Mouse (Mus musculus): ENCODE results near the gene Fgfr2.

Fgfr2 gene

GRCm38 (mm10) chr7:130648061-130648460 is 2475.1 kb downstream of the Fgfr2 start:
- peak; percentile 10 for DNase-seq (ENCODE audit: low read depth, low spot score)
- Histone ChIP-seq H3K36me3 (ENCODE audit: control insufficient read depth, insufficient read depth, low read length, poor library complexity, severe bottlenecking) (no peaks in the 10 kb centered on the region), H3K27me3 (ENCODE audit: control insufficient read depth, insufficient read depth, low read length, poor library complexity, severe bottlenecking) (no peaks in the 10 kb centered on the region)

- H3K36me3 ChIP-seq (ENCODE audit: control insufficient read depth, insufficient read depth, low read length, poor library complexity, severe bottlenecking): no peaks in the 10 kb centered on the region
- peak; percentile 62 for DNase-seq (ENCODE audit: low read depth, low spot score)
- no peaks in the 10 kb centered on the region for H3K27me3 ChIP-seq (ENCODE audit: control insufficient read depth, insufficient read depth, low read length, poor library complexity, severe bottlenecking)
Observed at GRCm38 (mm10) chr7:130646762-130647139, 2476.4 kb downstream of the Fgfr2 start.

GRCm38 (mm10) chr7:130645994-130646761 is 2477.0 kb downstream of the Fgfr2 start:
- DNase-seq (ENCODE audit: low read depth, low spot score): peak; percentile 26
- Histone ChIP-seq H3K36me3 (ENCODE audit: control insufficient read depth, insufficient read depth, low read length, poor library complexity, severe bottlenecking) (no peaks in the 10 kb centered on the region), H3K27me3 (ENCODE audit: control insufficient read depth, insufficient read depth, low read length, poor library complexity, severe bottlenecking) (no peaks in the 10 kb centered on the region)

- H3K27me3 ChIP-seq (ENCODE audit: control insufficient read depth, insufficient read depth, low read length, poor library complexity, severe bottlenecking): no peaks in the 10 kb centered on the region
- no peaks in the 10 kb centered on the region for H3K36me3 ChIP-seq (ENCODE audit: control insufficient read depth, insufficient read depth, low read length, poor library complexity, severe bottlenecking)
- peak; percentile 13 for DNase-seq (ENCODE audit: low read depth, low spot score)
Observed at GRCm38 (mm10) chr7:130645332-130645993, 2477.7 kb downstream of the Fgfr2 start.

GRCm38 (mm10) chr7:130640681-130641080 is 2482.5 kb downstream of the Fgfr2 start:
- no peaks in the 10 kb centered on the region for H3K36me3 ChIP-seq (ENCODE audit: control insufficient read depth, insufficient read depth, low read length, poor library complexity, severe bottlenecking)
- DNase-seq (ENCODE audit: low read depth, low spot score): no peak
- no peaks in the 10 kb centered on the region for H3K27me3 ChIP-seq (ENCODE audit: control insufficient read depth, insufficient read depth, low read length, poor library complexity, severe bottlenecking)

- Histone ChIP-seq H3K27me3 (ENCODE audit: control insufficient read depth, insufficient read depth, low read length, poor library complexity, severe bottlenecking) (no peaks in the 10 kb centered on the region), H3K36me3 (ENCODE audit: control insufficient read depth, insufficient read depth, low read length, poor library complexity, severe bottlenecking) (no peaks in the 10 kb centered on the region)
- no peak for DNase-seq (ENCODE audit: low read depth, low spot score)
Observed at GRCm38 (mm10) chr7:130637811-130638210, 2485.3 kb downstream of the Fgfr2 start.

GRCm38 (mm10) chr7:130636902-130637301 is 2486.2 kb downstream of the Fgfr2 start:
- no peaks in the 10 kb centered on the region for H3K27me3 ChIP-seq (ENCODE audit: control insufficient read depth, insufficient read depth, low read length, poor library complexity, severe bottlenecking)
- H3K36me3 ChIP-seq (ENCODE audit: control insufficient read depth, insufficient read depth, low read length, poor library complexity, severe bottlenecking): no peaks in the 10 kb centered on the region
- DNase-seq (ENCODE audit: low read depth, low spot score): no peak

- H3K27me3 ChIP-seq (ENCODE audit: control insufficient read depth, insufficient read depth, low read length, poor library complexity, severe bottlenecking): no peaks in the 10 kb centered on the region
Observed at GRCm38 (mm10) chr7:130636274-130636673, 2486.9 kb downstream of the Fgfr2 start.

GRCm38 (mm10) chr7:130635212-130635611 is 2487.9 kb downstream of the Fgfr2 start:
- no peaks in the 10 kb centered on the region for H3K27me3 ChIP-seq (ENCODE audit: control insufficient read depth, insufficient read depth, low read length, poor library complexity, severe bottlenecking)
- H3K36me3 ChIP-seq (ENCODE audit: control insufficient read depth, insufficient read depth, low read length, poor library complexity, severe bottlenecking): no peaks in the 10 kb centered on the region
- DNase-seq (ENCODE audit: low read depth, low spot score): no peak

More at GRCm38 (mm10) chr7:130636274-130636673, 2486.9 kb downstream of the Fgfr2 start:
- DNase-seq (ENCODE audit: low read depth, low spot score): no peak
- no peaks in the 10 kb centered on the region for H3K36me3 ChIP-seq (ENCODE audit: control insufficient read depth, insufficient read depth, low read length, poor library complexity, severe bottlenecking)

GRCm38 (mm10) chr7:130634259-130634871 is 2488.8 kb downstream of the Fgfr2 start:
- no peaks in the 10 kb centered on the region for H3K36me3 ChIP-seq (ENCODE audit: control insufficient read depth, insufficient read depth, low read length, poor library complexity, severe bottlenecking)
- DNase-seq (ENCODE audit: low read depth, low spot score): no peak
- H3K27me3 ChIP-seq (ENCODE audit: control insufficient read depth, insufficient read depth, low read length, poor library complexity, severe bottlenecking): no peaks in the 10 kb centered on the region

GRCm38 (mm10) chr7:130632379-130632732 is 2490.8 kb downstream of the Fgfr2 start:
- DNase-seq (ENCODE audit: low read depth, low spot score): no peak
- H3K36me3 ChIP-seq (ENCODE audit: control insufficient read depth, insufficient read depth, low read length, poor library complexity, severe bottlenecking): no peaks in the 10 kb centered on the region
- no peaks in the 10 kb centered on the region for H3K27me3 ChIP-seq (ENCODE audit: control insufficient read depth, insufficient read depth, low read length, poor library complexity, severe bottlenecking)

- peak; percentile 46 for DNase-seq (ENCODE audit: low read depth, low spot score)
- H3K36me3 ChIP-seq (ENCODE audit: control insufficient read depth, insufficient read depth, low read length, poor library complexity, severe bottlenecking): no peaks in the 10 kb centered on the region
- no peaks in the 10 kb centered on the region for H3K27me3 ChIP-seq (ENCODE audit: control insufficient read depth, insufficient read depth, low read length, poor library complexity, severe bottlenecking)
Observed at GRCm38 (mm10) chr7:130631553-130632378, 2491.4 kb downstream of the Fgfr2 start.

GRCm38 (mm10) chr7:130630956-130631355 is 2492.2 kb downstream of the Fgfr2 start:
- H3K27me3 ChIP-seq (ENCODE audit: control insufficient read depth, insufficient read depth, low read length, poor library complexity, severe bottlenecking): no peaks in the 10 kb centered on the region
- no peaks in the 10 kb centered on the region for H3K36me3 ChIP-seq (ENCODE audit: control insufficient read depth, insufficient read depth, low read length, poor library complexity, severe bottlenecking)
- no peak for DNase-seq (ENCODE audit: low read depth, low spot score)

GRCm38 (mm10) chr7:130629999-130630398 is 2493.2 kb downstream of the Fgfr2 start:
- Histone ChIP-seq H3K27me3 (ENCODE audit: control insufficient read depth, insufficient read depth, low read length, poor library complexity, severe bottlenecking) (no peaks in the 10 kb centered on the region), H3K36me3 (ENCODE audit: control insufficient read depth, insufficient read depth, low read length, poor library complexity, severe bottlenecking) (no peaks in the 10 kb centered on the region)
- DNase-seq (ENCODE audit: low read depth, low spot score): no peak
